Mouse (Mus musculus) testis, adult 2 months (tissue): Measurements from ENCODE around the gene Baiap2l2.

ENCODE experiments used
- CTCF ChIP-seq: fragments of 200-500 bp; IDR thresholded peaks from 2 replicates; pipeline ENCODE4 v1.5.1; 2012; ENCODE audit warnings: low read depth, mild to moderate bottlenecking, inconsistent platforms, low read length, moderate library complexity; ENCODE audit not compliant: control insufficient read depth, insufficient read depth, insufficient replicate concordance
- POLR2A ChIP-seq: fragments of 200-500 bp; IDR thresholded peaks from 2 replicates; pipeline ENCODE4 v1.6.1; 2012; ENCODE audit warnings: low read depth, mild to moderate bottlenecking, inconsistent platforms, low read length, moderate library complexity; ENCODE audit not compliant: control insufficient read depth

DNA sequence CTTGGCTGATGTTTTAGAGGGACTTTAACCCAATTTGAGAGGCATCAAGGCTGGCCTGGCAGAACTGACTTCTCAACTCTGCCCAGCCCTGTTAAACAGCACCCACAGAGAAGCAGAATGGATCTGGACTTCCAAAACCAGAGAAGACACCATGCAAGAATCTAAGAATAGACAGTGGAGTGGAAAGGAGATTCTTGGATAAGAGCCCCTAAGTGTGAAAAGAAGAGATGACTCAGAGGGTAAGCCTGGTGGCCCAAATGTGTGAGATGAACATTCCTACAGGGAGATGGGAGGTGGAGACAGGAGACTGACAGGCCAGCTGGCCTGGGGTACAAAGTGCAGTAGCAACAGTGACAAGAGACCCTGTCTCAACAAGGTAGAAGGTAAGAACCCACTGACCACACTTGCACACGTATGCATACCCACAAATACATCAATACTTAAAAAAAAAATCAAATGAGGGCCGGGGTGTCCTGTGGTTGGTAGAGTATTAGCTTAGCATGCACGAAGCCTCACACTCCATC is 22.5 kb downstream of the Baiap2l2 start:
- TF ChIP-seq CTCF (no peak), POLR2A (no peak)
